Mouse (Mus musculus) frontal cortex, postnatal 36 days (tissue): ENCODE measurements around the gene Ptprcap.
"Not testable (repeated sequence)": the region's sequence is repeated elsewhere in the genome, so short reads cannot be mapped to it uniquely, and the experiment has no call there.

Experiments
- DNase-seq, 2 experiments: peaks; one replicate each; pipeline ENCODE4 v3.0.0; 2022; ENCODE audit warnings: low spot score in 2 of 2

Ptprcap gene

DNA sequence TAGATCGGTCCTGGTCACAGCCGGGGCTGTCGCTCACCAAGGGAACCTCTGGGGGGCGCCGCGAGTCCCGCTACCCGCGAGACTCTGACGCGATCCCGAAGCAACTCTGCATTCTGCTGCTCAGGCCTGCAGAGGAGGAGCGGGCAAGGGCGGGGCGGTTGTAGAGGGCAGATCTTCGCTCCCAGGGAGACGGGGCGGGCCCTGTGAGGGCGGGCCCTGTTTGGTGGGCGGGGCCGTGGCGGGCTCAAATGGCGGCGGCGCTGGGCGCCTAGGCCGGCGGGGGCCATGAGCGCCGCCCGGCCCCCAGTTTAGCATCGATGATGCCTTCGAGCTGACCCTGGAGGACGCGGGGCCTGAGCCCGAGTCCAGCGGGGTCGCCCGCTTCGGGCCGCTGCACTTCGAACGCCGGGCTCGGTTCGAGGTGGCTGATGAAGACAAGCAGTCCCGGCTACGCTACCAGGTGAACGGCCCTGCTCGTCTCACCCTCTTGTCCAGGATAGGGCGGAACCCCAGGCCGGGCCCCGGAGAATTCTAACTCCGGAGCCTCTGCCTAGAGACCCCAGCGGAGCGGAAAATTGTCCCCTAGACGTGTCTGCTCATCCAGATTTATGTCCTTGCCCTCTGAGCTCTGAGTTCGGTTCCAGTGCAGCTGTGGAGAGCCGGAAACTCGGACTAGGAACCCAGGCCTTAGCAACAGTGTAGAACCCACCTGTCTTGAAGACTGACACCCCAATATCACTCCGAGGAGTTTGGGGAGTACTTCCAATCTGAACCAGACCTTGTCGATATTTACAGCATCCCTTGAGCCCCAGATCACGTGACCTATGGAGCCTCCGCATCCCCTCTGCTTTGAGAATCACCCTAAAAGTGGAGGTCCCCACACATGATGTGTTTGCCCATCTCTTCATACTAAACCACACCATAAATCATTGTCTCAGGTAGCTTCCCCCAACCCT lies 27.4 kb upstream of the Ptprcap start, which contains the start of gene Aip:
Gene Aip, minus strand, starts transcription at position 118 of the 956 bp plus-strand sequence.
- peak; percentile 96 to 97 for DNase-seq

- DNase-seq, result no peak
Observed at GRCm38 (mm10) chr19:4126759-4127495, 26.5 kb upstream of the Ptprcap start.

DNA sequence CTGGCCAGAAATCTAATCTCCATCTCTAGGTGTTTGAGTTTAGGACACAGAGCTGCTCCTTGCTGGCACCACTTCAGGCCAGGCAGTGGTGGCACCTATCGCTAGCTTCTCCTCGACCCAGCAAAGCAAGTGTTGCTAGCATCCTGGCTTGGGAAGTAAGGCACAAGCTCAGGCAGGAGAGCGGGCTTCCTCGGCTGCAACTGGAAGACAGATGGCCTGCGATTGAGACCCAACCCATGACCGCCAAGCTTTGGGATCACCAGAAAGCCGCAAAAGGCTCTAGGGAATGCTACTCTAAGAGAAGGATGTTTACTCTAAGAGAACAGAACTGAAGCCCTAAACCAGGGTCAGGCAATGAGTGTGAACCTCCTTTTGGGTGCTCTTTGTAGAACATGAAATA lies 23.9 kb upstream of the Ptprcap start:
- no peak for DNase-seq

GRCm38 (mm10) chr19:4130106-4130505 lies 23.3 kb upstream of the Ptprcap start:
- no peak for DNase-seq

- DNase-seq, result no peak
Observed at GRCm38 (mm10) chr19:4131075-4131474, 22.3 kb upstream of the Ptprcap start.

GRCm38 (mm10) chr19:4131768-4132167 lies 21.6 kb upstream of the Ptprcap start:
- DNase-seq, result no peak

GRCm38 (mm10) chr19:4134354-4134753 lies 19.1 kb upstream of the Ptprcap start:
- DNase-seq, result no peak

DNA sequence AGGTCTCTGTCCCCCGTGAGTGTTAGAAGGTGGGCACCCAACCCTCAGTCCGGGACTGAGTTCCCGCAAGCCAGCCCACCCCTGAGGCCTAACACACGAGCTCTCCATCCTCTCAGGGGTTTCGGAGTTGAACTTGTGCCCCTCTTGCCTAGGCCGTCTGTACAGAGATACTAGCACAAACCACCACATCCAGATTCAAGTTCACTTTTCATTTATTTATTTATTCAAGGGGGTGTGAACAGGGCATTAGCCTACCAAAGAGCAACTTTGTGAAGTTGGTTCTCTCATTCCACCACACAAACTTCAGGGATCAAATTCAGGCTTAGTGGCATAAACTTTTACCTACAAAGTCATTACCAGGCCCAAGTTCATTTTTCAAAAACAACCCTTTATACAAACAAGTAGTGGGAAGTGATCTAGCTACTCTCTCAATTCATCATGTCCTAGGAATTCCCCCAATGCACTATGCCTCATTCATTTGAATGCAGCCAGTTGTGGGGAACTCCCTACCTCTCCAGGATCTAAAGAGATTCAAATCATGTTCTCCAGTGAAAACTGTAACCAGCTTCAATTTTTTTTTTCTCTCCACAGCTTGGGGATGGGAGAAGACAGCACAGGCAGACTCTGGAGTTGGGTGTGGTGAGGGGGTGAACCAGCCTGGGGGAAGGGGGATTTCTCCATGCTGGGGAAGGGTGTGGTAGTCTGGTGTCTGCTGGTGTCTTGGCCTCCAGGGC lies 18.0 kb upstream of the Ptprcap start:
- DNase-seq, result not testable (repeated sequence)

GRCm38 (mm10) chr19:4135963-4136345 lies 17.4 kb upstream of the Ptprcap start:
- not testable (repeated sequence) for DNase-seq

- no peak for DNase-seq
Observed at GRCm38 (mm10) chr19:4136463-4136862, 16.9 kb upstream of the Ptprcap start.

GRCm38 (mm10) chr19:4137913-4138312 lies 15.5 kb upstream of the Ptprcap start:
- DNase-seq, result no peak

- DNase-seq, result no peak
Observed at GRCm38 (mm10) chr19:4139446-4139845, 14.0 kb upstream of the Ptprcap start, which contains the start of gene Gpr152. Gene Gpr152 (plus strand): TSS chr19:4139787.

- no peak for DNase-seq
Observed at GRCm38 (mm10) chr19:4140147-4140546, 13.3 kb upstream of the Ptprcap start.

- no peak for DNase-seq
Observed at GRCm38 (mm10) chr19:4142416-4143173, 10.8 kb upstream of the Ptprcap start.

GRCm38 (mm10) chr19:4143759-4144268 lies 9.6 kb upstream of the Ptprcap start, which contains the start of gene Cabp4:
Gene Cabp4 (minus strand): TSS chr19:4144033.
- no peak for DNase-seq

DNA sequence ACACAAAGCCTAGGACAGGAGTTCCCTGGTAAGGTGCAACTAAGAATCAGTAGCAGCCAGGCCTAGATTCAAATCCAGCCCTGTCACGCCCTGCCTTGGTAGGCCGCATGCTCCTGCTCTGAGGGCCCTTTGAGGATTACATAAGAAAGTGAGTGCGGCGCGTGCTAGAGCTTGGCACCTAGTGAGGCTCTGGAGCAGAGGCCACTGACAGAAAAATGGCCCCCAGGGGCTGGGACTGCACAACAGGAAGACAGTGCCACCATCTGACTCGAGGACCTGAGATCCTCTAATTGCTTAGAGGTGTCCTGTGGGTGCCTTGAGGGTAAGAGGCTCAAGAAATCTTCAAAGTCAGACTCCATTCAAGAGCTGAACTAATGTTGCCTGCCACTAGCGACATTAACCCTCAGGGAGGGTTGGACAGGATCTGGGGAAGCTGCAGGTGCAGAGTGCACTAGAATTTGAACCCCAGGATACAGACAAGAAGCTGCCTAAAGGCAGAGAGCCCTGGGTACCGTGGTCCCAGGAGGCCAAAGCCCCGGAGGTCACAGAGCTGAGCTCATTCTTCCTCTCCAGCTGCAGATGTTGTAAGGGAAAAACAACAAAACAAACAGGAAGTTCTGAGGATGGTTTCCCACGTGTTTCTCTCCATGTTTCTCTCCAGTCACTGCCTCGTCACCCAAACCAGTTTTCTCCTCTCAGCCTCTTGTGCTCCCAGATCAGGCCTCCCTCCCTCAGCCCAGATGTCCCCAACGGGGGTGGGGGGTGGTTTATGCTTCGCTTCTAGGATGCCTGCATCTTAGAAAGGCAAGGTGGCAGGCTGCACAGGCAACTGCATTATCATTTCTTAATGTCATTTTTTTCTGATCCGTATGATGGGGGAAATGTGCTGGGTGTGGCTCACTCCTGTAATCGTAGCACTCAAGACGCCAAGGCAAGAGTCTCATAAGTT lies 8.6 kb upstream of the Ptprcap start:
- no peak for DNase-seq

- DNase-seq, result no peak
Observed at GRCm38 (mm10) chr19:4145936-4146335, 7.5 kb upstream of the Ptprcap start.

GRCm38 (mm10) chr19:4146366-4147021 lies 6.9 kb upstream of the Ptprcap start:
- DNase-seq, result no peak

DNA sequence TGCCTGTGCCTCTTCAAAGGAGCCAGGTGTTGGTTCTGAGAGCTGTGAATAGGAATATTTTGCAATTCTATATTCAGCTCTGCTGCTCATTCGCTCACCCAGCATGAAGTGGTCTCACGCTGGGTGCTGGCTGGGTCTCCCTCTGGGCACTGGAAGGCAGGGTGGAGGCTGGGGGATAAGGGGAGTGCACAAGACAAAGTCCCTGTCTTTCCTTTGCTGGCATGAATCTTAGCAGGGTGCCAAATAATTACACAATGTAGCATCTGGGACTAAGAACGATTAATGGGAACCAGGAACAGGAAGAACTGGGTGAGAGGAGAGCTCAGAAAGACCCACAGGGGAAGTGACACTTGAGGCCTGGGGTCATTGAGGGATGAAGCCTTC lies 6.4 kb upstream of the Ptprcap start:
- DNase-seq, result no peak
